Mouse (Mus musculus) kidney, adult 2 months (tissue): ENCODE results near the gene Naa16.

Experiments
- CTCF ChIP-seq: fragments of 200-500 bp; conservative IDR thresholded peaks from 2 replicates; pipeline ENCODE4 v1.5.1; 2011; ENCODE audit warnings: low read depth, mild to moderate bottlenecking, control low read depth, low read length, moderate library complexity, mixed read lengths; ENCODE audit not compliant: insufficient read depth, insufficient read length
- POLR2A ChIP-seq: fragments of 200-500 bp; IDR thresholded peaks from one replicate; pipeline ENCODE4 v1.6.1; 2011; ENCODE audit warnings: low read depth, low read length, control low read depth

- TF ChIP-seq POLR2A, result no peak
- TF ChIP-seq CTCF, result no peak
These were observed 103.2 kb downstream of the Naa16 start for GRCm38 (mm10) chr14:79287251-79287863.
